Mouse (Mus musculus) cerebellum, adult 2 months (tissue): Measurements from ENCODE around the gene Pik3r5.

Experiments
- CTCF ChIP-seq: fragments of 200-500 bp; IDR thresholded peaks from 2 replicates; pipeline ENCODE4 v1.5.1; 2011; ENCODE audit warnings: low read depth, mild to moderate bottlenecking, control low read depth, low read length, moderate library complexity, borderline replicate concordance; ENCODE audit not compliant: insufficient read depth
- POLR2A ChIP-seq: fragments of 200-500 bp; IDR thresholded peaks from 2 replicates; pipeline ENCODE4 v1.6.1; 2011; ENCODE audit warnings: low read length, control low read depth, borderline replicate concordance; ENCODE audit not compliant: insufficient read depth

DNA sequence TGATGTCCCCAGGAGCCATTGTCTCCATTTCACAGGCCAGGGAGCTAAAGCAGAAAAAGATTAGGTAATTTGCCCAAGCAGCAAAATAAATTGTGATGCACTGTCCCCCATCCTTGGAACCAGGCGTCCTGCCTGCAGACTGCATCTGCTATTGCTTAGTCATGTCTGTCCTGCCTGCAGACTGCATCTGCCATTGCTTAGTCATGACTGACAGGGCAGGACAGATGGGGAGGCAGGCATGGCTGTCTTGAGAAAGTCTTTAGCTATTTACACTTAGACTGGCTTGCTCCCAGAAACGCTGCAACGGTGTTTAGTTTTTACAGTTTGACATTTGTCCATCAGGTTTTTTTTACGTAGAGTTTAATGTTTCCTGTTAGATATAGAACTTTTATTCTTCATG is 104.5 kb downstream of the Pik3r5 start:
- no peak for TF ChIP-seq POLR2A
- TF ChIP-seq CTCF = no peak
